Mouse (Mus musculus) lung, embryonic 16.5 days (tissue): ENCODE results near the gene Fbxl12. TPM values are rescaled to one million over a fixed set of nuclear protein-coding genes. Genes with fewer than 3 reads are reported as not detected.
A peak's percentile ranks its signal among the peaks of the same experiment; 100 is the strongest.

Experiments used
- ATAC-seq: fragments of 200-750 bp; cut with Nextera tagmentation; 2 replicates; pipeline ENCODE4 v1.8.0; 2017; ENCODE audit warnings: low read depth, mild to moderate bottlenecking, moderate library complexity
- H3K27ac ChIP-seq: fragments of 300-500 bp; sonication (generic); 2 replicates; pipeline ENCODE4 v1.5.1; 2014; ENCODE audit warnings: mild to moderate bottlenecking, control low read depth, low read length
- H3K27me3 ChIP-seq: fragments of 300-500 bp; sonication (generic); 2 replicates; pipeline ENCODE4 v1.6.1; 2014; ENCODE audit warnings: low read depth, low read length, mixed read lengths; ENCODE audit not compliant: control insufficient read depth, insufficient read depth
- H3K36me3 ChIP-seq: fragments of 300-500 bp; sonication (generic); 2 replicates; pipeline ENCODE4 v1.6.1; 2014; ENCODE audit warnings: low read length; ENCODE audit not compliant: control insufficient read depth, insufficient read depth
- H3K4me1 ChIP-seq: fragments of 300-500 bp; sonication (generic); replicated peaks from 2 replicates; pipeline ENCODE4 v1.6.1; 2014; ENCODE audit warnings: low read length, mixed read lengths; ENCODE audit not compliant: control insufficient read depth, insufficient read depth
- H3K4me2 ChIP-seq: fragments of 300-500 bp; sonication (generic); 2 replicates; pipeline ENCODE4 v1.6.1; 2014; ENCODE audit warnings: low read depth, low read length, control low read depth
- H3K4me3 ChIP-seq: fragments of 300-500 bp; sonication (generic); 2 replicates; pipeline ENCODE4 v1.5.1; 2014; ENCODE audit warnings: mild to moderate bottlenecking, low read length, control low read depth
- H3K9ac ChIP-seq: fragments of 300-500 bp; sonication (generic); 2 replicates; pipeline ENCODE4 v1.6.1; 2014; ENCODE audit warnings: low read length, control low read depth
- H3K9me3 ChIP-seq: fragments of 300-500 bp; sonication (generic); 2 replicates; pipeline ENCODE4 v1.6.1; 2016; ENCODE audit warnings: low read length; ENCODE audit not compliant: control insufficient read depth
- WGBS: fragments of 180-500 bp; shearing (Covaris S2); extraction: QIAGEN DNeasy Blood & Tissue Kit; methylation state at CpG from one replicate; pipeline ENCODE4 v1.1.7; 2014; 5-methylcytosine and 5-hydroxymethylcytosine counted together
- polyA plus RNA-seq: library from polyadenylated mRNA; unstranded; fragments of >200 nt; fragmentation: Nextera tagmentation; extraction: Ambion mirVana; gene quantifications from 2 replicates; pipeline ENCODE4 v1.2.1, GENCODE M21; 2015

Fbxl12 gene
- polyA plus RNA-seq, 1 experiment from 2014 or later = 20.9 TPM

DNA sequence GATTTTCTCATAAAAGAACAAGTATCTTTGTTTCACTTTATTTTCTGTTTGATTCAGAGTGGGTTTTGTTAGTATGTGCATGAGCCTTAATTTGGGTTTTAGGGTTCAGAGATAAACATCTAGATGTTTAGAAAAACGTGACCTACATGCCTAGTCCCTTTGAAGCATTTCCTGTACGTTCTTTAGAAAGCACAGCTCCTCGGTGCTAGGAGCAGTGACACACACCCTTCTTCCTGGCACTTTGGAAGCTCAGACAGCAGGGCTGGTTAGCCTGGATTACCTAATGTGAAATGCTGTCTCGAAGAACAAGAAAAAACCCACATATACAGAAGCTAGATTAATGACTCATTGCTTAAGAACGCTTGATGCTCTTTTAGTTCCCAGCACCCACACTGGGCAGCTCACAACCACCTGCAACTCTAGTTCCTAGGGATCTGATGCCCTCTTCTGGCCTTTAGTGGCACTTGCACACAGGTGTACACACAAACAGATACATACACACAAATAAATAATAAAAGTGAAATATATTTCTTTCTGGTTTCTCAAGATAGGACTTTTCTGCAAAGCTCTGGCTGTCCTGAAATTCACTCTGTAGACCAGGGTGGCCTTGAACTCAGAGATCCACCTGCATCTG lies 34.6 kb downstream of the Fbxl12 start:
- WGBS = 83% methylated on average over 5 of the region's 5 CpGs
- Histone ChIP-seq H3K4me3 (no peak overlapping the region), H3K4me1 (no peaks in the 10 kb centered on the region), H3K9ac (no peak overlapping the region), H3K4me2 (no peak overlapping the region), H3K27ac (no peak overlapping the region), H3K9me3 (peaks cover 9% of the 10 kb centered on the region), H3K36me3 (peaks cover 6% of the 10 kb centered on the region; the same call in 1 of the 2 replicates), H3K27me3 (no peaks in the 10 kb centered on the region)
- ATAC-seq = no peak

DNA sequence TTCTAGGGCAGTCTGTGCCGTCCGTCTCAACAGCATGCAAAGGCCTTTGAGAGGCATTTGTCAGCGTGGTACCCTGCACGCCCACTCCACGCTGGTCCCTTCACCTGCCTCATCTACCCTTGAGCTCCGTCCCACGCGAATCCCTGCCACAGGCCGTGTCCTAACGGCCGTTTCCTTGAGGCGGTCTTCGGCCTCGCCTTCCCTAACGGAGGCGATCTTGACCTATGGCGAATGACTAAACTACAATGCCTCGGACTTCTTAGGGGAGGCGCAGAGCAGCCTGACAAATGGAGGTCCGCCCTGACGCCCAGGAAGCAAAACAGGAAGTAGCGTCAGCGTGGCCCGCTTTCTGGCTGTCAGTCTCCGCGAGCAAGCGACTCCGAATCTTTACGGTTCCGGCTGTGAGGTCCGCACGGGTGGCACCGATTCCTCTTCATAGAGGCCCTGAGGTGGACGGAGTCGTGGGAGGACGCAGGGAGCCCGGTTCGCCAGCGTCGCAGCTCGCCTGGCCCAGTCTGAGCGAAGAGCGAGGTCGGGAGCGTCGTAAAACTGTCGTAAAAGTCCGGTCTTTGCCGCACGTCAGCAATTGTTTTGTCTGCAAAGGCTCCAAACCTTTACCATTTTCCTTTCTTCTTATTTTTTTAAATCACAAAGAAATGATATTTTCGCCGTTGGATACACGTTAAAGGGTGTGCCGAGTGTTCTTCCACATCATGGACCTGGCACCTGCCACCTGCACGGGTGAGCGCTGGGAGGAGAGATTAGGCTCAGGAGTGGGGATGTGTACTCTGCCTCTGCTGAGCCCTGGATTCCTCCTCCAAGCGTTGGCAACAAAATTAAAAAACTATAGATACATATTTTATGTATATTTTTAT lies 37.2 kb downstream of the Fbxl12 start:
- Histone ChIP-seq H3K9me3 (peaks cover 9% of the 10 kb centered on the region), H3K4me2 (peak overlapping the region; percentile 68), H3K4me1 (no peaks in the 10 kb centered on the region), H3K27ac (peak overlapping the region; percentile 95), H3K9ac (peak overlapping the region; percentile 85), H3K27me3 (no peaks in the 10 kb centered on the region), H3K36me3 (peaks cover 6% of the 10 kb centered on the region; the same call in 1 of the 2 replicates), H3K4me3 (peak overlapping the region; percentile 73)
- peak; percentile 91 for ATAC-seq
- WGBS = 0% methylated on average over 57 of the region's 57 CpGs

GRCm38 (mm10) chr9:20606269-20606668 lies 38.3 kb downstream of the Fbxl12 start:
- H3K27ac ChIP-seq = no peak overlapping the region
- H3K4me1 ChIP-seq = no peaks in the 10 kb centered on the region
- WGBS = 91% methylated on average over 1 of the region's 1 CpGs
- peaks cover 6% of the 10 kb centered on the region; the same call in 1 of the 2 replicates for H3K36me3 ChIP-seq
- no peak overlapping the region for H3K4me3 ChIP-seq
- H3K9me3 ChIP-seq = peaks cover 9% of the 10 kb centered on the region
- H3K4me2 ChIP-seq = no peak overlapping the region; the same call in 1 of the 2 replicates
- ATAC-seq = no peak
- no peak overlapping the region for H3K9ac ChIP-seq
- H3K27me3 ChIP-seq = no peaks in the 10 kb centered on the region

- 79% methylated on average over 6 of the region's 6 CpGs for WGBS
- Histone ChIP-seq H3K36me3 (0 out of 2 replicates have a peak, but pooled peaks cover 2% of the 10 kb centered on the region), H3K9me3 (peaks cover 3% of the 10 kb centered on the region; the same call in 1 of the 2 replicates), H3K4me1 (no peaks in the 10 kb centered on the region), H3K4me2 (no peak overlapping the region), H3K27me3 (no peaks in the 10 kb centered on the region), H3K4me3 (no peak overlapping the region), H3K27ac (no peak overlapping the region), H3K9ac (no peak overlapping the region)
- ATAC-seq = no peak
Measured at GRCm38 (mm10) chr9:20601270-20601669, 43.3 kb downstream of the Fbxl12 start.

DNA sequence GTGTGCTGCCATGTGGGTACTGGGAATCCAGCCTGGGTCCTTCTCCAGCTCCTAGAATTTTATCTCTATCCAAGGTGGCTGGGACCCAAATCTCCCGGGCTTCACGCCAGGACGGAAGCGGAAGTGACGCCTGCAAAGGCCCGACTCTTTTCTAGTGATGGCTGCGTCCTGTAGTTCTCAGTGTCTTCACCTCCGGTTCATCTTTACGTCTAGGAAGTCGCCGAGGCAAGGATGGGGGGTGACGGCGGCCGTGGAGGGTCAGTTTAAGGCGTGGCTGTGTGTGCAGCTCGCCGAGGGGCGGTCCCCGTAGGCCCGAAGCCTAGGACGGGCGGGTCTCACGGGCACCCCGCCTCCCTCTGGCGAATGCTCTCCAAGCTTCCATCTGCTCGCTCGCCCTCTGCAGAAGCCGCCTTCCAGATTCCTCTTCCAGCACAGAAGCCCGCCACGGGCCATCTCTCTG lies 63.4 kb downstream of the Fbxl12 start, which contains the start of gene Zfp846:
TSS of gene Zfp846 (plus strand) at position 117 of the 460 bp plus-strand sequence.
- Histone ChIP-seq H3K4me3 (peak within 1 kb of the TSS; percentile 75), H3K4me2 (peak within 1 kb of the TSS; percentile 59), H3K4me1 (no peaks in the 10 kb centered on the region), H3K36me3 (no peaks in the 10 kb centered on the region; the same call in 1 of the 2 replicates), H3K27me3 (peaks cover 5% of the 10 kb centered on the region; the same call in 1 of the 2 replicates), H3K9me3 (peaks cover 4% of the 10 kb centered on the region), H3K27ac (peak within 1 kb of the TSS; percentile 80), H3K9ac (peak within 1 kb of the TSS; percentile 86)
- WGBS = under 1% methylated on average over 30 of the region's 30 CpGs
- ATAC-seq = peak; percentile 99

GRCm38 (mm10) chr9:20576591-20576990 lies 68.0 kb downstream of the Fbxl12 start:
- H3K4me3 ChIP-seq = no peak overlapping the region
- no peak overlapping the region for H3K27ac ChIP-seq
- H3K4me1 ChIP-seq = no peaks in the 10 kb centered on the region
- H3K9ac ChIP-seq = no peak overlapping the region
- WGBS = 78% methylated on average over 2 of the region's 2 CpGs
- no peak overlapping the region for H3K4me2 ChIP-seq
- H3K36me3 ChIP-seq = no peaks in the 10 kb centered on the region
- H3K27me3 ChIP-seq = peaks cover 5% of the 10 kb centered on the region; the same call in 1 of the 2 replicates
- no peaks in the 10 kb centered on the region for H3K9me3 ChIP-seq
- no peak for ATAC-seq

GRCm38 (mm10) chr9:20571060-20571459 lies 73.5 kb downstream of the Fbxl12 start:
- H3K4me3 ChIP-seq = no peak overlapping the region
- no peaks in the 10 kb centered on the region for H3K4me1 ChIP-seq
- H3K27me3 ChIP-seq = no peaks in the 10 kb centered on the region
- no peak for ATAC-seq
- H3K9me3 ChIP-seq = no peaks in the 10 kb centered on the region
- no peak overlapping the region for H3K9ac ChIP-seq
- H3K36me3 ChIP-seq = no peaks in the 10 kb centered on the region
- no peak overlapping the region for H3K27ac ChIP-seq
- H3K4me2 ChIP-seq = no peak overlapping the region
